20 mouse cellular contexts compared by ENCODE assay signal in genomic region chr10:4164681-4165080, GRCm38 (mm10).
"Had no signal": no experiment of that assay in that cellular context is flagged by ENCODE, and none has a peak within 500 bp of the region (broad histone marks: within the 10 kb centered on the region; RNA-seq: fewer than 3 reads in every experiment).

No protein-coding gene starts in this region.

- H3K27ac ChIP-seq: liver, embryonic 13.5 days; liver, embryonic 15.5 days; lung, embryonic 15.5 days; midbrain, embryonic 10.5 days; midbrain, embryonic 12.5 days; neural tube, embryonic 13.5 days; neural tube, embryonic 15.5 days had no signal

- H3K9ac ChIP-seq: liver, embryonic 13.5 days; liver, embryonic 15.5 days; liver, postnatal 0 days; lung, embryonic 15.5 days; midbrain, embryonic 12.5 days; neural tube, embryonic 13.5 days; neural tube, embryonic 15.5 days had no signal

- H3K9me3 ChIP-seq: liver, embryonic 13.5 days; liver, embryonic 15.5 days; lung, embryonic 15.5 days; midbrain, embryonic 10.5 days; midbrain, embryonic 12.5 days; neural tube, embryonic 13.5 days; neural tube, embryonic 15.5 days had no signal

- H3K4me1 ChIP-seq: neural tube, embryonic 15.5 days had no signal

- H3K4me2 ChIP-seq: liver, embryonic 11.5 days; liver, embryonic 13.5 days; liver, embryonic 15.5 days; lung, embryonic 15.5 days; midbrain, embryonic 12.5 days; neural tube, embryonic 13.5 days; neural tube, embryonic 15.5 days had no signal

- ATAC-seq: liver, postnatal 0 days; midbrain, embryonic 16.5 days had no signal

- H3K27me3 ChIP-seq: liver, embryonic 13.5 days; liver, embryonic 15.5 days; lung, embryonic 15.5 days; midbrain, embryonic 12.5 days; neural tube, embryonic 13.5 days; neural tube, embryonic 15.5 days had no signal

- H3K36me3 ChIP-seq: liver, embryonic 13.5 days; liver, embryonic 15.5 days; lung, embryonic 15.5 days; midbrain, embryonic 10.5 days; midbrain, embryonic 12.5 days; neural tube, embryonic 13.5 days; neural tube, embryonic 15.5 days had no signal

- DNase-seq: liver, embryonic 13.5 days; liver, postnatal 0 days; midbrain, embryonic 14.5 days; retina, postnatal 1 day; right cerebral cortex, adult 18-20 months; right cerebral cortex, postnatal 25 days; right cerebral cortex, postnatal 4 days; spleen, adult 18-20 months; thymus, adult 18-20 months; thymus, postnatal 14 days; thymus, postnatal 36 days had no signal

- H3K4me3 ChIP-seq: liver, embryonic 13.5 days; liver, embryonic 15.5 days; lung, embryonic 15.5 days; midbrain, embryonic 10.5 days; midbrain, embryonic 12.5 days; myocyte; neural tube, embryonic 13.5 days; neural tube, embryonic 15.5 days had no signal
